Mouse (Mus musculus): ENCODE data around the gene Slc9a9.

- TF ChIP-seq CTCF (IDR thresholded peaks at IDR 0.05; ENCODE audit: borderline replicate concordance, insufficient read depth, low read depth, low read length) (no peak), POLR2A (IDR thresholded peaks at IDR 0.05; ENCODE audit: borderline replicate concordance, insufficient read depth, low read length) (no peak)
Measured at GRCm38 (mm10) chr9:95096486-95096885, 426.8 kb downstream of the Slc9a9 start.

All from cerebellum, adult 2 months (tissue).